Comparison of ENCODE assay signal across 14 mouse cellular contexts in the genomic region with DNA sequence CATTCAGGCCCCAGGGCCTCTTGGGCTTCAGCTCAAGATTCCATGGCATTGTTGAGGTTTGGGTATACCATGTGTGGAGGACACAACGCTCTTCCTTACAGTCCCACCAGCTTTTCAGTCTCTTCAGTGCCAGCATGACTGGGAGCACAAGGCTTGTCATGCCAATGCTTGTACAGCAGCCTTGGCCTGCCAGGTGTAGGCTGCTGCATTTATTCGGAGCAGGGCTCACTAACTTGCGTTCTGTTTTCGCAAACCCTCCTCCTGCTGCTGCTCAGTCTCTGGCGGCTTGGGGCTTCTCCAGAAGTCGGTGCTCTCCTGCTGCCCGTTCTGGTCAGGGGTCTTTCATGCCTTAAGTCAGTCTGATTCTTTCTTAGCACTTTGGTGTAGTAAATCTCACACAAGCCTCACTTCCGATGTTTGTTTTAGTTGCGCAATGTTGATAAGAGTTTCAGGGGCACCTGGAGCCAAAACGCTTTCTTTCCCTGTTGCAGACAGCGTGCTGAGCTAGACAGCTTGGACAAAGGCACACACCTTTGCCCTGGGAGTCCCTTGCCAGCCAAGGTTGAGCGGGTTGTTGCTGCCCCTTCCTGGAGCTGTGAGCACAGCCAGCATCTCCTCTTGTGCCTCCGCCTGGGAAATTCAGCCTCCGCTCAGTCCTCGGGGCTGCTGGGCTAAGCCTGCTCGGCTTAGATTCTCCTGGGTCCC. TPM values are rescaled to one million over a fixed set of nuclear protein-coding genes. Genes with fewer than 3 reads are reported as not detected.
DNase-seq lines count a peak whose midpoint lies in the region; ATAC-seq and TF ChIP-seq lines count a peak whose summit lies in the region.
"Had no signal": no experiment of that assay in that cellular context is flagged by ENCODE, and none has a peak within 500 bp of the region (broad histone marks: within the 10 kb centered on the region; RNA-seq: fewer than 3 reads in every experiment).

No protein-coding gene starts in this region.

- H3K9me3 ChIP-seq in liver, embryonic 13.5 days (replicated peaks), result no peaks in the 10 kb centered on the region
- H3K9me3 ChIP-seq in limb, embryonic 10.5 days (replicated peaks), result no peaks in the 10 kb centered on the region
- H3K9me3 ChIP-seq in forebrain, postnatal 0 days (ENCODE audit: low read length), result no peaks in the 10 kb centered on the region
- H3K9me3 ChIP-seq: midbrain, embryonic 15.5 days had no signal

- no peak overlapping the region for H3K27ac ChIP-seq in kidney, adult 2 months (ENCODE audit: insufficient read depth, low read depth, low read length)
- H3K27ac ChIP-seq in liver, embryonic 13.5 days, result 0 out of 2 replicates have a peak overlapping the region, but pooled peaks have one; percentile 48
- no peak overlapping the region for H3K27ac ChIP-seq in limb, embryonic 10.5 days
- H3K27ac ChIP-seq in forebrain, postnatal 0 days (ENCODE audit: low read depth, low read length), result no peak overlapping the region
- H3K27ac ChIP-seq: hindbrain, embryonic 13.5 days; limb, embryonic 13.5 days; midbrain, embryonic 15.5 days had no signal

- TF ChIP-seq CTCF in kidney, adult 2 months (conservative IDR thresholded peaks at IDR 0.05; ENCODE audit: insufficient read depth, insufficient read length, low read depth, low read length), result no peak
- TF ChIP-seq CTCF in forebrain, postnatal 0 days (IDR thresholded peaks at IDR 0.05; ENCODE audit: low read depth), result no peak

- ATAC-seq in liver, embryonic 13.5 days (ENCODE audit: low read depth), result peak; percentile 59
- no peak for ATAC-seq in forebrain, postnatal 0 days
- ATAC-seq: midbrain, embryonic 15.5 days had no signal

- H3K4me2 ChIP-seq in liver, embryonic 13.5 days, result peak overlapping the region; percentile 23
- no peak overlapping the region for H3K4me2 ChIP-seq in forebrain, postnatal 0 days (ENCODE audit: low read depth)
- H3K4me2 ChIP-seq: hindbrain, embryonic 13.5 days; limb, embryonic 13.5 days; midbrain, embryonic 15.5 days had no signal

- no peak for TF ChIP-seq POLR2A in kidney, adult 2 months (IDR thresholded peaks at IDR 0.05; ENCODE audit: low read depth, low read length)

- H3K9ac ChIP-seq in liver, embryonic 13.5 days, result no peak overlapping the region
- no peak overlapping the region for H3K9ac ChIP-seq in forebrain, postnatal 0 days
- H3K9ac ChIP-seq: hindbrain, embryonic 13.5 days; limb, embryonic 13.5 days; midbrain, embryonic 15.5 days had no signal

- H3K27me3 ChIP-seq in kidney, adult 2 months (replicated peaks; ENCODE audit: control insufficient read depth, insufficient read depth, low read length), result no peaks in the 10 kb centered on the region
- H3K27me3 ChIP-seq in liver, embryonic 13.5 days, result no peaks in the 10 kb centered on the region
- H3K27me3 ChIP-seq in limb, embryonic 10.5 days (ENCODE audit: low read depth, poor library complexity, severe bottlenecking), result no peaks in the 10 kb centered on the region
- no peaks in the 10 kb centered on the region for H3K27me3 ChIP-seq in forebrain, postnatal 0 days (ENCODE audit: insufficient read depth, low read length)
- H3K27me3 ChIP-seq: hindbrain, embryonic 13.5 days; limb, embryonic 13.5 days; midbrain, embryonic 15.5 days had no signal

- H3K4me1 ChIP-seq in kidney, adult 2 months (ENCODE audit: control insufficient read depth, insufficient read depth, low read length), result no peaks in the 10 kb centered on the region
- peaks cover 13% of the 10 kb centered on the region for H3K4me1 ChIP-seq in liver, embryonic 13.5 days (replicated peaks)
- no peaks in the 10 kb centered on the region for H3K4me1 ChIP-seq in limb, embryonic 10.5 days
- H3K4me1 ChIP-seq in forebrain, postnatal 0 days (ENCODE audit: insufficient read depth), result no peaks in the 10 kb centered on the region
- H3K4me1 ChIP-seq: hindbrain, embryonic 13.5 days; limb, embryonic 13.5 days; midbrain, embryonic 15.5 days had no signal

- peak; percentile 45 for DNase-seq in kidney, adult 2 months
- no peak for DNase-seq in kidney, postnatal 4 days
- peak; percentile 50 for DNase-seq in cerebellum, adult 9-10 months
- no peak for DNase-seq in liver, embryonic 13.5 days
- DNase-seq in lung, postnatal 4 days, result peak; percentile 40 to 65
- no peak for DNase-seq in limb, embryonic 10.5 days (ENCODE audit: low spot score)
- no peak for DNase-seq in forebrain, postnatal 0 days
- DNase-seq in layer of hippocampus, adult 11-12 months (ENCODE audit: low spot score), result no peak
- DNase-seq: right cerebral cortex, postnatal 4 days had no signal

- 53% methylated on average over 16 of the region's 16 CpGs for WGBS in kidney, adult 2 months
- WGBS in liver, embryonic 13.5 days (ENCODE audit: insufficient replicate concordance), result 63% methylated on average over 16 of the region's 16 CpGs
- 75% methylated on average over 16 of the region's 16 CpGs for WGBS in limb, embryonic 10.5 days
- WGBS in forebrain, postnatal 0 days, result 81% methylated on average over 16 of the region's 16 CpGs

- no peaks in the 10 kb centered on the region for H3K36me3 ChIP-seq in kidney, adult 2 months (ENCODE audit: control insufficient read depth, insufficient read depth, low read length)
- H3K36me3 ChIP-seq in liver, embryonic 13.5 days, result peaks cover 3% of the 10 kb centered on the region; the same call in 1 of the 2 replicates
- H3K36me3 ChIP-seq in limb, embryonic 10.5 days, result peaks cover 29% of the 10 kb centered on the region
- peaks cover 21% of the 10 kb centered on the region; the same call in 1 of the 2 replicates for H3K36me3 ChIP-seq in forebrain, postnatal 0 days (ENCODE audit: insufficient read depth)

- no peak overlapping the region for H3K4me3 ChIP-seq in kidney, adult 2 months (ENCODE audit: insufficient read depth, low read depth, low read length)
- no peak overlapping the region for H3K4me3 ChIP-seq in liver, embryonic 13.5 days (replicated peaks)
- H3K4me3 ChIP-seq in limb, embryonic 10.5 days, result no peak overlapping the region
- H3K4me3 ChIP-seq in forebrain, postnatal 0 days (ENCODE audit: low read depth, low read length), result no peak overlapping the region
- H3K4me3 ChIP-seq: erythroblast, embryonic 14.5 days; hindbrain, embryonic 13.5 days; limb, embryonic 13.5 days; midbrain, embryonic 15.5 days had no signal

RNA-seq across cellular contexts. Expression of gene Mustn1, which starts 17.4 kb away (rescaled TPM):
- 8.2 and 9.2 TPM in 2 replicates for polyA plus RNA-seq in kidney, adult 2 months (2012; rRNA removed)
- 0.56 and 0.60 TPM in 2 replicates for polyA plus RNA-seq in liver, embryonic 13.5 days (2015; fragmentation: Nextera tagmentation; extraction: Ambion mirVana)
- polyA plus RNA-seq in limb, embryonic 10.5 days (2016; fragmentation: Nextera tagmentation; extraction: Ambion mirVana), result 0.28 and 0.30 TPM in 2 replicates
- total RNA-seq in forebrain, postnatal 0 days (2014; rRNA removed), result 0.52 and 0.85 TPM in 2 replicates
- 1.2 TPM in 2 replicates for polyA plus RNA-seq in forebrain, postnatal 0 days (2015; fragmentation: Nextera tagmentation; extraction: Ambion mirVana)

RNA-seq across cellular contexts. Expression of gene Itih4, which starts 24.7 kb away (rescaled TPM):
- 0.38 and 0.62 TPM in 2 replicates for polyA plus RNA-seq in kidney, adult 2 months (2012; rRNA removed)
- 25.3 and 27.0 TPM in 2 replicates for polyA plus RNA-seq in liver, embryonic 13.5 days (2015; fragmentation: Nextera tagmentation; extraction: Ambion mirVana)
- not detected in 2 replicates for polyA plus RNA-seq in limb, embryonic 10.5 days (2016; fragmentation: Nextera tagmentation; extraction: Ambion mirVana)
- total RNA-seq in forebrain, postnatal 0 days (2014; rRNA removed), result 0.15 TPM in 1 of 2 replicates, not detected in the other
- 0.15 and 0.19 TPM in 2 replicates for polyA plus RNA-seq in forebrain, postnatal 0 days (2015; fragmentation: Nextera tagmentation; extraction: Ambion mirVana)
- total RNA-seq: neutrophil, adult 5-6 weeks had no signal
- polyA plus RNA-seq: hindbrain, embryonic 13.5 days; midbrain, embryonic 15.5 days had no signal

RNA-seq across cellular contexts. Expression of gene Tmem110, which starts 36.2 kb away (rescaled TPM):
- 14.1 and 15.1 TPM in 2 replicates for polyA plus RNA-seq in kidney, adult 2 months (2012; rRNA removed)
- 11.6 and 11.8 TPM in 2 replicates for polyA plus RNA-seq in liver, embryonic 13.5 days (2015; fragmentation: Nextera tagmentation; extraction: Ambion mirVana)
- 32.0 and 37.6 TPM in 2 replicates for polyA plus RNA-seq in limb, embryonic 10.5 days (2016; fragmentation: Nextera tagmentation; extraction: Ambion mirVana)
- 18.6 and 19.0 TPM in 2 replicates for total RNA-seq in forebrain, postnatal 0 days (2014; rRNA removed)
- polyA plus RNA-seq in forebrain, postnatal 0 days (2015; fragmentation: Nextera tagmentation; extraction: Ambion mirVana), result 10.2 and 12.0 TPM in 2 replicates

Comparison
In these comparisons a context has a peak if more than half of its experiments do, and no peak if none do; other contexts are left out.
1. DNase-seq: peak in kidney, adult 2 months (single experiment), cerebellum, adult 9-10 months (single experiment) and lung, postnatal 4 days (2 of 2); none in kidney, postnatal 4 days (0 of 2), liver, embryonic 13.5 days (single experiment), limb, embryonic 10.5 days (single experiment), forebrain, postnatal 0 days (single experiment) and layer of hippocampus, adult 11-12 months (single experiment).
2. RNA of gene Itih4, which starts 24.7 kb away (polyA plus RNA-seq): 25.3 to 27.0 TPM in liver, embryonic 13.5 days; 0.38 to 0.62 TPM in kidney, adult 2 months, 0.15 to 0.19 TPM in forebrain, postnatal 0 days and not detected in limb, embryonic 10.5 days; every median in the first group is over 10 times any median in the second.